Mouse (Mus musculus) heart, adult 2 months (tissue): Measurements from ENCODE around the gene Nudt16l1.

ENCODE experiments used
- CTCF ChIP-seq: fragments of 200-600 bp; IDR thresholded peaks from 2 replicates; pipeline ENCODE4 v1.8.1; 2022; ENCODE audit warnings: antibody characterized with exemption, mild to moderate bottlenecking, moderate library complexity
- EP300 ChIP-seq: fragments of 200-500 bp; IDR thresholded peaks from 2 replicates; pipeline ENCODE4 v1.6.1; 2011; ENCODE audit warnings: low read depth, low read length, control low read depth; ENCODE audit not compliant: insufficient read depth
- POLR2A ChIP-seq: fragments of 200-500 bp; IDR thresholded peaks from 2 replicates; pipeline ENCODE4 v1.6.1; 2011; ENCODE audit warnings: mild to moderate bottlenecking, low read depth, low read length, control low read depth; ENCODE audit not compliant: insufficient read depth

DNA sequence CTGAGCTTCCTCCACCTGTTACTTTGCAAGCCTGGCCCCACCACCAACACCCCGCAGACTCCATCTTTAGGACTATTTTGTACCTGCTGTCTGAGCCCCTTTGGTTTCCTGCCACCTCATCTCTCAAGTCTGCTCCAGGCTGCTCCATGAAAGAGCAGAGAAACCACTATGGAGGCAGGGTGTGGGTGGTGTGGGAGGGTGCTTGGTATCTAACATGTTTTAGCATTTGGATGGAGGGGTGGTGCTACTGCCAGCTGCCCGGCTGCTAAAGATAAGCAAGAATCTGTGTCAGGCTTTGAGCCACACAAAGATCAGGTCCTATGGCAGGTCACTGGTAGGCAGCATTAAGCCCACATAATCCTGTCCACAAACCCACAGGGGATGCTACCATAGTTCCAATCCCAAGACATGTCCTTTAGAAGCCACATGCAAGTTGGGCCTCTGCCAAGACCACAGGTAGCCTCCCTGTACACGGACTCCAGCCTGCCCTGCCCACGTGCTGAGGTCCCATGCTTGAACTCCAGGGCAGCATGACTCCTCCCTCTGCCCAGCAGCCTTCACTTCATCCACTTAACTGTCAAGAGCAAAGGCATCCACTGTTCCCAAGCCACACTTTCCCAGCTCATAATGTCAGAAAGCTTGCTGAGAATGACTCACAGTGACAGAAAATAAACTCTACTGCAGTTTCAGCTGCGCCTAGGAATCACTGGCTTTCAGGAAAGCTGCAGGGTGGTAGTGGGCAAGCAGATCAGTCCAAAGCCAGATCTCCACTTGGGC lies 39.9 kb downstream of the Nudt16l1 start:
- TF ChIP-seq EP300 (no peak), CTCF (no peak), POLR2A (no peak)
